Mouse (Mus musculus) layer of hippocampus, postnatal 10 days (tissue): ENCODE data around the gene Khnyn. TPM values are rescaled to one million over a fixed set of nuclear protein-coding genes. Genes with fewer than 3 reads are reported as not detected.

ENCODE experiments used
- DNase-seq, 2 experiments: peaks; one replicate each; pipeline ENCODE4 v3.0.0; 2021; ENCODE audit warnings: low spot score in 2 of 2
- long read RNA-seq: library from polyadenylated mRNA; stranded (forward); transcript quantifications from one replicate; pipeline ENCODE4 v2.0.0, GENCODE M21; 2023
- total RNA-seq, 2 experiments: library from RNA; stranded (reverse); gene quantifications; 2 replicates each; pipeline ENCODE4 v1.2.3; 2021

The Khnyn gene
- total RNA-seq = 10 to 100 TPM; 11.8 to 13.4 TPM
- long read RNA-seq, partial matches to known transcripts = 0 of 6 reads
- long read RNA-seq, other reads (novel, unspliced or antisense) = 4 of 6 reads

DNA sequence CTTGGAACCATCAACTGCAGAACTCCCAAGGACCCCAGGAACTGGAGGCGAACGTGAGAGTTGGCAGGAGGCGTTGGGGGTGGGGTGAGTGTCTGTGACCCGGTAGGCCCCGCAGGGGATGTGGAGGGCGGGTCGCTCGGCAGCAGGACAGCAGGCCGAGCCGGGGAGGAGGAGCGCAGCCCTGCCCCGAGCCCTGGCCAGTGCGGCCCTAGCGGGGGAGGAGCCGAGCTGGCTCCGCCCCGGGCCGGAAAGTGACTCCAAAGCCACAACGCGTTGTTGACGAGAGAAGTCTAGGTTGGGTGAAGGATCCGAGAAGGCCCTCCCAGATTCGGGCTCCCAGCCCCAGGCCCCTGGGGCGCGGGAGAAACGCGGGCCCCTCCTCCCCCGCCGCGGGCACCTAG, at the start of gene Khnyn:
Khnyn (plus strand) TSS at position 235 of the 401 bp plus-strand sequence.
- DNase-seq = peak; percentile 81 to 83

DNA sequence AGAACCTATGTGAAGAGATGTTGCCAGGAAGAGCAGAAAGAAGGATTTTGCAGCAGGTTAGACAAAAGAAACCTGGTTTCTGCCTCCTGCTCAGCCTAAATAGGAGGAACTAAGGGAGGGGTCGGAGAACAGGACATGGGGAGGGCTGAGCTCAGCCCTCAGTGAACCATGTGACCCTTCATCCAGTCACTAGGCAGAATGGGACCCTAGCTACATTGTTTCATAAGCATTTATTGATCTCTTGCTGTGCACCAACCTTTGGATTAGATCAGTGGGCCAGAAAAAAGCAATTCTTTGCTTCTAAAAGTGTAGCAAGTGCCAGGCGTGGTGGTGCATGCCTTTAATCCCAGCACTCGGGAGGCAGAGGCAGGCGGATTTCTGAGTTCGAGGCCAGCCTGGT, 46.4 kb upstream of the Khnyn start:
- DNase-seq = no peak

DNA sequence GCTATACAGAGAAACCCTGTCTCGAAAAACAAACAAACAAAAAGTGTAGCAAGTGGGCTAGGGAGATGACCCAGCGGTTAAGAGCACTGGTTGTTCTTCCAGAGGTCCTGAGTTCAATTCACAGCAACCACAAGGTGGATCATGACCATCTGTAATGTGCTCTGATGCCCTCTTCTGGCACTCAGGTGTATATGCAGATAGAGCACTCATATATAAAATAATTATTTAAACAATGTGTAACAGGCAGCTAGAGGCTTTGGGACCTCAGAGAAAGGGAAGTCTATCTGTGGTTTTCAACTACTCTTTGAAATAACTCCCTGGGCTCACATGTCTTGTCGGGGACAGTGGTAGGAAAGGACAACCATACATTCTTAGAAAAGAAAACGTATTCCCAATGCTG, 46.0 kb upstream of the Khnyn start:
- DNase-seq = no peak

DNA sequence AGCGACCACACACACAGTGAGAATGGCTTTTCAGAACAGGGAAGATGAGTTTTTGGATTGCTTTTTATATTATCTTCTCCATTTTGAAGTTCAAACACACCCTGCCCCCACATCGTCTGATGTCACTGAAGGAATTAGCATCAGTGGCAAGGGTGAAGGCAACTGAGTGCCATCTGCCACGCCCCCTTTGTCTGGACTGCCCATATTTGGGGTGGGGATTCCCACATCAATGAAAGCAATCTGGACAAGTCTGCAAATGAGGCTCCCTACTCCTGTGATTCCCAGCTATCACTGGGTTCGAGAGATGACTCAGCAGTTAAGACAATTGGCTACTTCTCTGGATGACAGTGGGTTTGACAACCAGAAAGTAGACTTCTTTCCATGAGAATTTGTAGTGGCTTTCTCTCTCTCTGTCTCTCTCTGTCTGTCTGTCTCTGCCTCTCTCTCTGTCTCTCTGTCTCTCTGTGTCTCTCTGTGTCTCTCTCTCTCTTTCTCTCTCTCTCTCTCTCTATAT, 43.8 kb upstream of the Khnyn start:
- DNase-seq = no peak

DNA sequence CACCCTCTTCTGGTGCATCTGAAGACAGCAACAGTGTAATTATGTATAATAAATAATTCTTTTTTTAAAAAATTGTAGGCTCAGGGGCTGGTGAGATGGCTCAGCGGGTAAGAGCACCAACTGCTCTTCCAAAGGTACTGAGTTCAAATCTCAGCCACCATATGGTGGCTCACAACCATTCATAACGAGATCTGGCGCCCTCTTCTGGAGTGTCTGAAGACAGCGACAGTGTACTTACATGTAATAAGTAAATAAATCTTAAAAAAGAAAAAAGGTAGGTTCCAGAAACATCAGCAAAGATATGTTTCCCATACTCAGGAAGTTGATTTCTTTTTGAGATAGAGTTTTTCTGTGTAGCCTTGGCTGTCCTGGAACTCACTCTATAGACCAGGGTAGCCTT, 42.0 kb upstream of the Khnyn start:
- DNase-seq = no peak

DNA sequence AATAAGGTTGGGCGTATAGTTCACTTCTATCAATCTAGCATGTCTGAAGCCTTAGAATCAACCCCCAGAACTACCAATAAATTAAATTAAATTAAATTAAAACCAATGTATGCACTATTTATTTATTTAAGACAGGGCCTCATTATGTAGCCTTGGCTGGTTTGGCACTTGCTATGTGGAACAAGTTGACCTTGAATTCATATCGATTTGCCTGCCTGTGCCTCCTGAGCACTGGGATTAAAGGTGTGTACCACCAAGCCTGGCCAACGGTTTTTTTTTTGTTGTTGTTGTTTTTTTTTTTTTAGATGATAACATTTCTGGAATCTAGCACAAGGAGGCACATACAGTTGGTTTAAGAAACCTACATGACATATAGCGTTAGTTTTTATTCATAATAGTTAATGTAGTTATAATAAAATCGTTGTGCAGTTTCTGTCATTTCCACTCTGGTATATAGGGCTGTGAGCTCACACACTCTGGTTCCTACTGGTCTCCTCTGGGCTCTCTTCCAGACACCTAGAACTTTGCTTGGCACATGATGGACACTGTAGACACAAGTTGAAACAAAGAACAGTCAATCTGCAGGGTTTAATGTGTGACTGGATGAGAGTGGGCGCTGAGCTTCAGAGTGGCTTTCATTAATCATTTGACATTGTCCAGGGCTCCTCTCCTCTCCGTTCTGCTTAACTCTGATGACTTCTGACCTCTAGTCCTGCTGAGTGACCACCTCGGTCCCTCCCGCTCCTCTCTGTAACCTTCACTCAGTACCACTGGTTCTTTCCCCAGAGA, 39.0 kb upstream of the Khnyn start:
- no peak for DNase-seq

DNA sequence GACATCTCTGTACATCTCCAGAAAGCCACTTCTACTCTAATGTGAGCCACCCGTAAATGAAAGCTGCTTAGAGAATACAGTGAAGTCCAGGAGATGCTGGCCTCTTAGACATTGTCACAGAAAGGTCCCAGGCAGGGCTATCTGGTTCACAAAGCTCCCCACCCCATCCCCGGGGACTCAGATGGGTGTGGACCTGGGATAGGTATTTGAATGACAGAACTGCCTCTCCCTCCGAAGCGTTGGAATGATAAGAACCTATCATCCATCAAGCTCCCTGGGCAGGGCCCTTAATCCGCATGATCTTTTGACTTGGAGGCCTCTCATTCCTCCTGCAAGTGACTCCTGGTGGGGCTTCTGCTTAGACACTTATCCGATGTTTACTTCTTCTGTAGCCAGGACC, 33.9 kb upstream of the Khnyn start:
- no peak for DNase-seq

DNA sequence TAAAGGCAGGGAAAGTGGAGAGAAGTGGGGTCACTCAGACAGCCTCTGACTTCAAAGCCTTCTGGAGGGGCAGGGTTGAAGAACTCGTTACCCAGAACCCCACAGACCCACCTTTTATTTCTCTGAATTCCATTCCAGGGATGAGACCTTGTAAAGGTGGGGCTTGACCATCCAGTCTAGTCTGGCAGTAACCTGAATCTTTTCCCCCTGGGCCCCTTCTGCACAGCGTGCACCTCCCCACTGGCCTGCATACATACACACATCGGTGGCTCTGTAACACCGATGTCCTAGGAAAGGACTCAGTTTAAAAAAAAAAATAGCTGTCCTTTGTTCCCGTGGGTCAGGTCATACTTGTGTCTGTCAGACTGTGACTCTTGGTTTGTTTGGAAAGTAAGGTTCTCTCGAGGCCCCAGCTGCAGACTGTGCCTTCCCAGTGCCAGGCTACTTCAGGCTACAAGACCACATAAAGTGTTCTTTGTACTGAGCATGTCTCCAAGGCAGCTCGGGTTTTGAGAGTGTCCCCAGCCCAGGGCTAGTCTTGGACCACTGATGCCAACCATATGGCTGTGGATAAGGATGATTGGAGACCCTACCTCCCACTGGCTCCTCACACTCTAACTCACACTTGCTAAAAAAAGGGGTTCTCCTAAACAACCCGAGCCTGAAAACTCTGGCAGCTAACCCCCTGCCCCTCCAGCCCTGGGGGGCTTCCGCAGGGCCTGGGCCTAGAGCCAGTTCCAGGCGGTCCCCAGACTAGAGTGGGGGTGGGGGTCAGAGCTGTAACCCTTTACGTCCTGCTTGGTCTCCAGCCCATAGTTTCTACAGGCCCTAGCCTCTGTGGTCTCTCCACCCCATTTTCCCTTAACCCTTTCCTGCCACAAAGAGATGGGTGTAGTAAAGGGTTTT, 31.8 kb upstream of the Khnyn start:
- DNase-seq = peak; percentile 51 to 65

DNA sequence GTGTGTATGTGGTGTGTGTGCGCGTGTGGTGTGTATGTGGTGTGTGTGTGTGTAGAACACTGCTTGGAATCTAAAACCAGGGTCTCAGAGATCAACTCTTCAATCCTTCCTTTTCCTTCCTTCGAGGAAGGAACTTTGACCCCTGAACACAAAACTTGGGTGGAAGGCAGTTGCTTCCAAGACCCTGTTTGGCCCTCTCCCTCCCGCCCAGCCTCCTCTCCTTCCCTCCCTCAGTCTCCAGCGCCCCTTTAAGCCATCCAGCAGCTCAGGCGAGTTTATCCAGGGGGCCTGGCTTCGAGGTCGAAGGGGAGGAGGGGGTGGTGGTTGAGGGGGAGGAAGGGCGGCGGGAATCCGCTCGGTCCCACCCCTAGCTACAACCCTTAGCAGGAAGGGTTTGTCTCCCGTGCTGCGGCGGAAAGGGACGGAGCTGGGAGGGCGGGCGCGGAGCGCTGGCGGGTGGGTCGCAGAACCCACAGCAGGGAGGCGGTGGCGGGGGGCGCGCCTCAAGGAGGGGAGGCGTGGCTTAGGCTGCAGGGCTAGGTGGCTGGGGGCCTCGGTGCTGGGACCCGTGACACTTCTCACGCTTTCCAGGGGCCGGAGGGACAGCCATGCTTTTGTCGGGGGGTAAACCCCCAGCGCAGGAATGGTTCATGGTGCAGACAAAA, 31.0 kb upstream of the Khnyn start, which contains the start of gene Nynrin:
Nynrin (plus strand) TSS at position 390 of the 665 bp plus-strand sequence.
- peak; percentile 56 to 70 for DNase-seq

DNA sequence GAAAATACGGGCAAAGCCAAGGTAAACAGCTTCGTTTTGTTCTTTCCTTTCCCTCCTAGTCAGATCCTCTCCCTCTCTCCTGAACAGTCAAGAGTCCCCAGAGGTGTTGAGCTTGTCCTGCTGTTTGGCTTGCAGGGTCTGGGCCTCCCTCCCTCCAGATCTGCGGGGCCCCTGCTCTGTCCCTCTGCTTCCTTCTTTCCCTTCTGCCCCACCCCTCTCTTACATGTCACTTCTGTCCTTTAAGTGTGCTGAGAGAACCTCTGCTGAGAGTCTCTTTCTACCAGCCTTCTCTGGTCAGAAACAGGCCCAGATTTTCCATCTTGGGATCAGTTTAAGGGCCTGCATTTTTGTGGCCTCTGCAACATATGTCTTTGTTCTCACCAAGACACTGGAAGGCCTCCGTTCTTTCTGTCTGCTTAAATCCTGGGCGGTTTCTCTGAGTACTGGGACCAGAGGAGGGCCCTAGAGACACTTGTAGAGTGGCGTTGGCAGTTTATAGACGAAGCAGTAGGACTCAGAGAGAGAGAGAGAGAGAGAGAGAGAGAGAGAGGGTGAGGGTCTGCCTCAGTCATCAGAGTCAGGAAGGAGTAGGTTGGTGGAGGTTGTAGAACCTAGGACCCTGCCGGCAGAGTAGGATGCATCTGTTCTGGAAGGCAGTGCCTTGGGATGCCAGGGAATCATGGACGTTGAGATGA, 30.2 kb upstream of the Khnyn start:
- no peak for DNase-seq

DNA sequence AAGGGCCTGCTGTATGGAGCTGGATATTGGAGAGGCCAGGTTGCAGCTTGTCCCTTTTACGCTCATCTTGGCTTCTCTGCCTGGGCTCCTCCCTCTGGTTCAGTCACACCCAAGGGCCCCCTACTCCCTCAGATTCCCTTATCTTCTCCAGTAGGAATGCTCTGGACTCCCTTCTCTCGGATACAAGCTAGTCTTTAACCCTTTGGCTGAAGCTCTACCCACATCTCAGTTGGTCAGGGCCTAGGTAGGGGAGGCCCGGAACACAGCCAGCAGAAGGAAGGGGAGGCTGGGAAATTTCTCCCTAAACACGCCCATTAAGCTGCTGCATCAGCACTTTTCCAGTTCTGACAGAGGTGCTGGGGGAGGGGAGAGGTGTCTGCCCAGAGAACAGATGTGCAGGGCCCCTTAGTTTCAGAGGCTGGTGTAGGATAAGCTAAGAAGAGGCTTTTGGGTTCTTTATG, 29.6 kb upstream of the Khnyn start:
- peak in 1 of 2 experiments; percentile 33 for DNase-seq

DNA sequence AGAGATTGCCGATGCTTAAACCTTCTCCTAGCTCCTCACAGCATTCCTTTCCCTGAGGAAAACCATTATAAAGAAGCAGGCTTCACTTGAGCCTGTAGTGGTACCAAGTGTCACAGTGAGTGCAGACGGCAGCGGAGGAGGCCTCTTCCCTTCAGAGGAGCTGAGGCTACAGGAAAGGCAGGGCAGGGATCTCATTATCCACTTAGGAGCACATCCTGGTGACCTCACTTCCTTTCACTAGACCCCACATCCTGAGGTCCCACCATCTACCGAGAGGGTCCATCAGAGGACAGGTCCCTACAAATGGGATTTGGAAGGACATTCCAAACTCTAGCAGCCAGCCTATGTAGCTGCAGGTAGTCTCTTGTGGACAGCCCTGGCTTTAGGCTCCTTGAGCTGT, 27.2 kb upstream of the Khnyn start:
- no peak for DNase-seq

DNA sequence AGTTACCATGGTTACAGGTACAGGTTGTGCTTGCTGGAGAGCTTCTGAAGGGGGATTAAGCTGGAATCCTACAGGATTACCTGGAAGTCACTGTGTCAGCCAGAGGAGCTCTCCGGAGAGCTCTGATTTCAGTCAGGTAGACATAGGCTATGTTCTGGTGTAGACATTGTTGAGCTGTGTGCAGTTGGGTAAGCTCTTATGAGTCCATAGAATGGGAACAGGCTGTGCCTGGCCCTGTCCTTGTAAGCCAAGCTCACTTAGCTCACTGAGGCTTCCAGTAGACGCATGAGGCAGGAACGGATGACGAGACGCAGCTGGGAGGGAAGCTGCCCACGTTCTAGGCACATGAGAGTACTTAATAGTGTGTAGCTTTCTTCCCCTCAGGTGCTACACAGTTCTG, 22.6 kb upstream of the Khnyn start:
- DNase-seq = no peak

DNA sequence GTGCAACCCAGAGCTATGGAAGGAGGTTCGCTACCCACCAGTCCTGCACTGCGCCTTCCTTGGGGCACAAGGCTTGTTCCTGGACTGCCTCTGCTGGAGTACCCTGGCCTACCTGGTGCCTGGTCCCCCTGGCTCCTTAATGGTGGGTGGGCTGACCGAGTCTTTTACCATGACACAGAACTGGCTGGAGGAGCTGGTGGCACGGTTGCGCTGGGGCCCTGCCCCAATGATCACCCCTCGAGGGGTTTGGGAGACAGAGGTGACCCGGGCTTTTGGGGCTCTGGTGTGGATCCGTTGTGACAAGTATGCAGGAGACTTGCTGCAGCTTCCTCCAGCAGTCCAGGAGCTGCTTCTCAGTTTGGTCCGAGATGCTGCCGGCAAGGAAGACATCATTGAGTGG, 21.8 kb upstream of the Khnyn start:
- no peak for DNase-seq

DNA sequence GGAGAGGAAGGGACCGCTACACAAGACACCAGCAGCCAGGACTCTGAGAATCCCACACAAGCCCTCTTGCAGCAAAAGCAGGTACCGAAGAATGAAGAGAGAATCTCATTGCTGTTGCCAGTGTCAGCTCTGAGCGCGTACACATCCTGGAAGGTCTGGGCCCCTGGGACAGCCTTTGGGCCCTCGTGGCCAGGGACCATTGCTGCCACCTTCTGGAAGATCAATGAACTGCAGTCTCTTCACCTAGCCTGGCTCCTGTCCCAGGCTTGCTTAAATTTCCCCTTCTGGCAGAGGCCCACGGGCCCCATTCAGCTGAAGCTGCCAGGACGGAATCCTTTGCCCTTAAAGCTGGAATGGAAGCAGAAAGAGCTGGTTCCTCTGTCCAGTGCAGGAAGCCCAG, 21.0 kb upstream of the Khnyn start:
- DNase-seq = peak; percentile 68 to 74

DNA sequence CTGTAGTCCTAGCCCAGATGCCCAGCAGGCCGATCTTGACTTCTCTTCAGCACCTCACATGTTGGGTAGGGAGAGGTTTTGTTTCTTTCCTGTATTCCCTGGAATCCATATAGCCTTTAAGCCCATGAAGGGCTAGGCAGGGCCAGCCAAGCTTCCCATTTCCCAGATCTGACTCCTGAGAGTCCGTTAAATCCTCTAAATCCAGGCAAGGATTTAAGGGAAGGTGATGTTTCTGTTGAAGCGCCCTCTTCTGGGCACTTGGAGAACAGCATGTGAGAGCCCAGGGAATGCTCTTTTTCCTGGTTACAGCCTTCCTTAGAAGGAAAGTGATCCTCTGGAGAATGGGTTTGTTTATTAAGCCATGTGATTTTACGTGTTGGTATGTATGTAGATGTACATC, 17.8 kb upstream of the Khnyn start:
- DNase-seq = peak; percentile 70 to 75

DNA sequence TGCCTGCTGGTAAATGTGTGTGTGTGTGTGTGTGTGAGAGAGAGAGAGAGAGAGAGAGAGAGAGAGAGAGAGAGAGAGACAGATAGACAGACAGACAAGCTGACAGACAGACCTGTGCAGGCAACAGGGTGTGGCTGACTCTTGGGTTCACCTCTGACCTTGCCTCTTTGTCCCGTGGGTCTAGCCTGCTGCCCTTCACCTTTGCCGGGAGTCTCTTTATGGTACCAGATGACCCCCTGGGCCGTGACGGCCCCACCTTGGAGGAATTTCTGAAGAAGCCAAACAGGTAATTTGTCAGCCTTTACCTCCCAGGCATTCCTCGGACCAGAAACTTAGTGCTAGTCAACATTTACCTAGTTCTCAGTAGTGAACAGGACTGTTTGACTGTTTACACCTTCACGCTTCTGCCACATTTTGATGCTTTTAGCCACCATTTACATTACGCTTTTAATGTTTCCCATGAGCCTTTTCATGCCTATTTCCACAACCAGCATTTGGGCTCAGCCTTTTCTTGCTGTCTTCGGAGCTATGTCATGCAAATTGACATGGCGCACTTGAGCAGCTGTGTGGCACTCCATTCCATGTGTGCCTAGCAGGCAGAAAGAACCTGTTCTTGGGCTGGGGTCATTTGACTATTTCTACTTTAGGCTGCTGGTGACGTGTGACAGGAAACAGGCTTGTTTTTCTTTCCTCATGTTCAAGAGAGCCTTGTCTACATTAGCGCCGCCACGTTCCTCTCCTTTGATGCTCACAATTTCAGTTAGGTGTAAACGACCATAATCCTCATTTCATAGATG, 16.3 kb upstream of the Khnyn start:
- no peak for DNase-seq

DNA sequence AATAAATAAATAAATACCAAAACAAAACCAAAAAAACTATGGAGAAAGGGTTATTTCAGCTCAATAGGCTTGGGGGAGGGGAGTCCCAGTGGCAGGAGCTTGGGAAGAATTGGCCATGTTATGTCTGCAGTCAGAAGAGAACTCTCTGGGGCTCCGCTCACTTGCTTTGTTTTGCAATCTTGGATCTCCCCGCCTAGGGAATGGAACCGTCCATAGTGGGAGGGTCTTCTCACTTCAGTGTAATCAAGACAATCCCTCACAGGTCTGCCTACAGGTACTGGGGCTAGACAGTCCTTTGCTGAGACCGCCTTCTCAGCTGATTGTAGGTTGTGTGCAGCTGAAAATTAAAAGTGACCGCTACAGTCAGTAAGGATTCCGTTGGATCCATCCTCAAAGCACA, 15.2 kb upstream of the Khnyn start:
- no peak for DNase-seq

DNA sequence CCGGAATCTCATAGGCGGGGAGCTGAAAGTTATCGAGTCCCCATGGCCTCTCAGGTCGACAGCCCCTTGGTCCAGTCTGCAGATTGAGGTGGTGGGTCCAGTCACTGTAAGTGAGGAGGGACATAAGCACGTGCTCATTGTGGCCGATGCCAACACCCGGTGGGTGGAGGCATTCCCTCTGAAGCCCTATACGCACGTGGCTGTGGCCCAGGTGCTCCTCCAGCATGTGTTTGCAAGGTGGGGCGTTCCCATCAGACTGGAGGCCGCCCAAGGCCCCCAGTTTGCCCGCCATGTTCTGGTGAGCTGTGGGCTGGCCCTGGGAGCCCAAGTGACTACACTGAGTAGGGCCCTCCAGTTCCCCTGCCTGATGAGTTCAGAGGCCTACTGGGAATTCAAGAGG, 12.7 kb upstream of the Khnyn start:
- DNase-seq = no peak

DNA sequence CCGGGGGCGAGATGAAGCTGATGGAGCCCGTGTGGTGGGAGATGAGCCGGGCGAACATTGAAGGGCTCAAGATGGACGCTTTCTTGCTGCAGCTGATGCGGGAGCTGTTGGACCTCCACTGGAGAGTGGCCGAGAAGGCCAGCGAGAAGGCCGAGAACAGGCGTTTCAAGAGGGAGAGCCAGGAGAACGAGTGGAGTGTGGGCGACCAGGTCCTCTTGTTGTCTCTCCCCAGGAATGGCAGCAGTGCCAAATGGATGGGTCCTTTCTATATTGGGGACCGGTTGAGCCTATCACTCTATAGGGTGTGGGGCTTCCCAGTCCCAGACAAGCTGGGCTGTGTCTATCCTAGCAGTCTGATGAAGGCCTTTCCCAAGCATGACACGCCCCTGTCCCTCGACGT, 12.2 kb upstream of the Khnyn start:
- no peak for DNase-seq
